Mouse (Mus musculus) liver, adult 2 months (tissue): ENCODE data around the gene Siglece.
"Not testable (repeated sequence)": the region's sequence is repeated elsewhere in the genome, so short reads cannot be mapped to it uniquely, and the experiment has no call there.

Experiments used
- CTCF ChIP-seq: fragments of 200-500 bp; IDR thresholded peaks from 2 replicates; pipeline ENCODE4 v1.5.1; 2011; ENCODE audit warnings: low read depth, low read length, control low read depth
- POLR2A ChIP-seq: fragments of 200-500 bp; IDR thresholded peaks from 2 replicates; pipeline ENCODE4 v1.6.1; 2011; ENCODE audit warnings: low read length, control low read depth; ENCODE audit not compliant: insufficient read depth; ENCODE audit errors: extremely low read depth

DNA sequence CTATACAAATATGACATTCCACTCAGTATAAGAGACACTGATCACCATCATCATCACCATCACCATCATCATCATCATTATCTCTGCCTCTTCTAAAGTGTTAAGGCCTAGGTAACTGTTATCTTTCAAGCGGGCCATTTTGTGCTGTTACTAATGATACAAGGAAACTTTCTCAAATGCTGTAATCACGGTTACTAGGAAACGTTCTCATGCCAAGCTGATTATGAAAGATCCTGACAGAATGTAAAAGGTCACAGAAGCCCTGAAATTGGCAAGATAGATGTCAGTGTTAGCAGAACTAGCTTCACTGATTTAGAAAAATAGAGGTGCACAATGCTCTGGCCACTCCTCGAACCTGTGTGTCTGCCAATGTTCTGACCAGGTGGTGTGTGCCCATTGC is 7.3 kb upstream of the Siglece start:
- TF ChIP-seq POLR2A, CTCF: not testable (repeated sequence)
